Mouse (Mus musculus) embryonic stem cell, embryonic (primary cell): ENCODE measurements at regions not wholly inside any gene's neighbourhood (a gene's known extent, or its start where the extent isn't known, plus 50 kb on each side); places are given as distances from the start of the nearest gene placed in this dataset.

Experiments used
- CTCF ChIA-PET, 4 experiments: fragments of 300-600 bp in 2 of 4; fragments of 350-600 bp in 2 of 4; sonication (Branson Sonifier 250); formaldehyde crosslinking; loops; one replicate each; lab custom pipeline; 2022; ENCODE audit warnings: inconsistent platforms in 2 of 4; lab: Charles Lee
- POLR2A ChIA-PET, 4 experiments: fragments of 300-600 bp in 2 of 4; fragments of 350-600 bp in 2 of 4; sonication (Branson Sonifier 250); formaldehyde crosslinking; loops; one replicate each; lab custom pipeline; 2022; ENCODE audit warnings: antibody characterized with exemption in 4 of 4, inconsistent platforms in 1 of 4; lab: Charles Lee

- ChIA-PET CTCF (interaction anchor here in 3 of 4 experiments (0.6 to 1.3 kb wide), 14 partner anchors 10 to 330 kb away, joined by 3 to 6 read pairs (median 3); partner anchors contain the start of genes Olfml3 (in 2 of the 3) and Gm10964 (in 1 of the 3)), POLR2A (interaction anchor here in 2 of 4 experiments (0.6 kb wide), 2 partner anchors 25 to 151 kb away, joined by 3 to 4 read pairs; no protein-coding TSS in a partner anchor)
Observed at GRCm38 (mm10) chr3:103408724-103409123, 129.6 kb downstream of the Trim33 start.

- POLR2A ChIA-PET, result interaction anchor here in 3 of 4 experiments (0.7 to 1.3 kb wide), 4 partner anchors 23 to 502 kb away, joined by 3 read pairs; no protein-coding TSS in a partner anchor
- CTCF ChIA-PET, result interaction anchor here in 1 of 4 experiments (0.9 kb wide), 1 partner anchor 18 kb away, joined by 3 read pairs; no protein-coding TSS in a partner anchor
Observed at GRCm38 (mm10) chr3:103412247-103412646, 133.2 kb downstream of the Trim33 start.

- CTCF ChIA-PET, result interaction anchor here in 1 of 4 experiments (1.2 kb wide), 1 partner anchor 14 kb away, joined by 9 read pairs; no protein-coding TSS in a partner anchor
- POLR2A ChIA-PET, result interaction anchor here in 2 of 4 experiments (0.6 to 1.0 kb wide), 2 partner anchors 9 to 19 kb away, joined by 3 read pairs; no protein-coding TSS in a partner anchor
Observed at GRCm38 (mm10) chr3:103415051-103415695, 136.1 kb downstream of the Trim33 start.

GRCm38 (mm10) chr3:103416296-103416695 is 137.2 kb downstream of the Trim33 start:
- ChIA-PET CTCF (interaction anchor here in 1 of 4 experiments (0.6 kb wide), 1 partner anchor 10 kb away, joined by 3 read pairs; no protein-coding TSS in a partner anchor), POLR2A (interaction anchor here in 2 of 4 experiments (0.6 to 1.0 kb wide), 3 partner anchors 9 to 12 kb away, joined by 3 read pairs; no protein-coding TSS in a partner anchor)

GRCm38 (mm10) chr3:103417781-103418180 is 138.7 kb downstream of the Trim33 start:
- ChIA-PET POLR2A (no interaction called here), CTCF (no interaction called here)

- ChIA-PET POLR2A (interaction anchor here (0.6 to 1.7 kb wide), 9 partner anchors 9 to 902 kb away, joined by 3 to 5 read pairs (median 3); partner anchors contain the start of gene Trim33 (in 1 of the 4)), CTCF (interaction anchor here in 3 of 4 experiments (0.6 to 1.4 kb wide), 7 partner anchors 11 to 432 kb away, joined by 3 to 4 read pairs (median 3); no protein-coding TSS in a partner anchor)
Observed at GRCm38 (mm10) chr3:103419761-103420620, 140.9 kb downstream of the Trim33 start.

- ChIA-PET POLR2A (interaction anchor here (0.6 to 1.7 kb wide), 7 partner anchors 18 to 901 kb away, joined by 3 to 5 read pairs (median 4); partner anchors contain the start of gene Trim33 (in 1 of the 4)), CTCF (interaction anchor here (0.6 to 1.4 kb wide), 7 partner anchors 8 to 431 kb away, joined by 3 to 4 read pairs (median 3); no protein-coding TSS in a partner anchor)
Observed at GRCm38 (mm10) chr3:103420621-103421274, 141.7 kb downstream of the Trim33 start.

GRCm38 (mm10) chr3:103421275-103421621 is 142.2 kb downstream of the Trim33 start:
- CTCF ChIA-PET, result interaction anchor here in 1 of 4 experiments (1.2 kb wide), 1 partner anchor 11 kb away, joined by 4 read pairs; no protein-coding TSS in a partner anchor
- POLR2A ChIA-PET, result interaction anchor here in 1 of 4 experiments (1.1 to 1.7 kb wide), 2 partner anchors 18 to 142 kb away, joined by 4 to 5 read pairs; partner anchors contain the start of gene Trim33

- ChIA-PET CTCF (no interaction called here), POLR2A (interaction anchor here in 1 of 4 experiments (0.6 kb wide), 1 partner anchor 273 kb away, joined by 7 read pairs; no protein-coding TSS in a partner anchor)
Observed at GRCm38 (mm10) chr3:103422806-103423205, 143.7 kb downstream of the Trim33 start.

- ChIA-PET CTCF (no interaction called here), POLR2A (no interaction called here)
Observed at GRCm38 (mm10) chr3:103423290-103423689, 144.2 kb downstream of the Trim33 start.

GRCm38 (mm10) chr3:103425812-103426430 is 146.8 kb downstream of the Trim33 start:
- POLR2A ChIA-PET, result interaction anchor here in 1 of 4 experiments (1.1 to 1.2 kb wide), 2 partner anchors 9 to 15 kb away, joined by 3 read pairs; no protein-coding TSS in a partner anchor
- CTCF ChIA-PET, result interaction anchor here (0.6 to 1.4 kb wide), 6 partner anchors 9 to 1164 kb away, joined by 3 to 8 read pairs (median 3); no protein-coding TSS in a partner anchor

GRCm38 (mm10) chr3:103429227-103429788 is 145.7 kb upstream of the Syt6 start:
- ChIA-PET POLR2A (interaction anchor here in 3 of 4 experiments (0.5 to 1.2 kb wide), 5 partner anchors 9 to 463 kb away, joined by 3 to 5 read pairs (median 3); partner anchors contain the start of genes Ap4b1 (in 1 of the 3), Dclre1b (in 1 of the 3), Gm43064 (in 1 of the 3) and Olfml3 (in 1 of the 3)), CTCF (interaction anchor here (0.6 to 2.0 kb wide), 41 partner anchors 9 to 1993 kb away, joined by 3 to 13 read pairs (median 3); partner anchors contain the start of gene Olfml3 (in 3 of the 4))

- ChIA-PET POLR2A (interaction anchor here in 1 of 4 experiments (1.2 kb wide), 1 partner anchor 10 kb away, joined by 3 read pairs; no protein-coding TSS in a partner anchor), CTCF (interaction anchor here in 3 of 4 experiments (0.6 to 2.0 kb wide), 8 partner anchors 9 to 1992 kb away, joined by 3 to 9 read pairs (median 4); partner anchors contain the start of gene Olfml3 (in 2 of the 3))
Observed at GRCm38 (mm10) chr3:103430131-103430530, 144.9 kb upstream of the Syt6 start.

- CTCF ChIA-PET, result interaction anchor here in 3 of 4 experiments (0.5 to 2.0 kb wide), 15 partner anchors 10 to 310 kb away, joined by 3 to 11 read pairs (median 3); partner anchors contain the start of genes Gm10964 (in 1 of the 3) and Olfml3 (in 1 of the 3)
- POLR2A ChIA-PET, result interaction anchor here in 2 of 4 experiments (0.7 to 1.5 kb wide), 4 partner anchors 26 to 306 kb away, joined by 3 read pairs; no protein-coding TSS in a partner anchor
Observed at GRCm38 (mm10) chr3:103432254-103432653, 142.8 kb upstream of the Syt6 start.

GRCm38 (mm10) chr3:103436902-103437603 is 138.0 kb upstream of the Syt6 start:
- POLR2A ChIA-PET, result interaction anchor here in 1 of 4 experiments (0.5 kb wide), 1 partner anchor 26 kb away, joined by 3 read pairs; no protein-coding TSS in a partner anchor
- CTCF ChIA-PET, result no interaction called here
